Mouse (Mus musculus): Measurements from ENCODE around the gene Agbl3.

GRCm38 (mm10) chr6:34780231-34780942, at the start of gene Agbl3:
- no peak for TF ChIP-seq CTCF (IDR thresholded peaks at IDR 0.05; ENCODE audit: borderline replicate concordance, insufficient read depth, low read depth, low read length)
- peak; percentile 59; the same call in 1 of the 2 replicates for TF ChIP-seq POLR2A (IDR thresholded peaks at IDR 0.05; ENCODE audit: borderline replicate concordance, insufficient read depth, low read length)

All from cerebellum, adult 2 months (tissue).